Mouse (Mus musculus) effector memory CD4-positive, alpha-beta T cell, adult 5 months (primary cell): Measurements from ENCODE around the gene Rufy4. TPM values are rescaled to one million over a fixed set of nuclear protein-coding genes. Genes with fewer than 3 reads are reported as not detected.

ENCODE experiments used
- polyA plus RNA-seq: library from polyadenylated mRNA; unstranded; fragments of 100-300 nt; shearing (Covaris generic); gene quantifications from one replicate; pipeline ENCODE4 v1.2.1, GENCODE M21; 2017

Gene Rufy4
- not detected for polyA plus RNA-seq

GRCm38 (mm10) chr1:74124991-74125552 lies at the start of gene Rufy4:
TSS of gene Rufy4 (plus strand) at chr1:74125541.

GRCm38 (mm10) chr1:74124021-74124981 lies 1.0 kb upstream of the Rufy4 start, which contains the start of gene Tns1:
TSS of gene Tns1 (minus strand) at chr1:74124449.

GRCm38 (mm10) chr1:74153461-74154184 lies 28.3 kb downstream of the Rufy4 start, which contains the start of gene Cxcr2:
TSS of gene Cxcr2 (plus strand) at chr1:74153989.

GRCm38 (mm10) chr1:74194445-74194844 lies 69.1 kb downstream of the Rufy4 start, which contains the start of gene Cxcr1:
TSS of gene Cxcr1 (minus strand) at chr1:74194631.

Other genes starting within 250 kb of the Rufy4 start
- 1.7 TPM for gene Tns1, start 1.1 kb upstream of the Rufy4 start, polyA plus RNA-seq
- not detected for gene Cxcr2, start 28.4 kb downstream of the Rufy4 start, polyA plus RNA-seq
- not detected for gene Cxcr1, start 69.1 kb downstream of the Rufy4 start, polyA plus RNA-seq
- gene Arpc2, start 110.5 kb downstream of the Rufy4 start, polyA plus RNA-seq = 943 TPM
- 1.1 TPM for gene Gpbar1, start 153.0 kb downstream of the Rufy4 start, polyA plus RNA-seq
- gene Aamp, start 159.2 kb downstream of the Rufy4 start, polyA plus RNA-seq = 251 TPM
- 34.5 TPM for gene Pnkd, start 159.4 kb downstream of the Rufy4 start, polyA plus RNA-seq
- gene Tmbim1, start 180.1 kb downstream of the Rufy4 start, polyA plus RNA-seq = 3.3 TPM
- not detected for gene Catip, start 236.6 kb downstream of the Rufy4 start, polyA plus RNA-seq
- gene Slc11a1, start 249.7 kb downstream of the Rufy4 start, polyA plus RNA-seq = not detected